Mouse (Mus musculus) G1E (cell line): ENCODE data around the gene Cend1.

Experiments used
- CTCF ChIP-seq: IDR thresholded peaks from 2 replicates; pipeline ENCODE4 v1.5.1; 2012; ENCODE audit warnings: low read depth, low read length, inconsistent platforms, mixed read lengths
- GATA1 ChIP-seq: IDR thresholded peaks from 2 replicates; pipeline ENCODE4 v1.6.1; 2012; ENCODE audit warnings: borderline replicate concordance, low read length, inconsistent platforms, mixed read lengths
- GATA2 ChIP-seq: IDR thresholded peaks from 2 replicates; pipeline ENCODE4 v1.6.1; 2012; ENCODE audit warnings: low read depth, low read length, inconsistent platforms, borderline replicate concordance
- POLR2AphosphoS5 ChIP-seq: IDR thresholded peaks from 2 replicates; pipeline ENCODE4 v1.6.1; 2012; ENCODE audit warnings: low read depth, low read length, inconsistent platforms; ENCODE audit not compliant: insufficient replicate concordance
- TAL1 ChIP-seq: conservative IDR thresholded peaks from 2 replicates; pipeline ENCODE4 v1.6.1; 2012; ENCODE audit warnings: low read depth, low read length, inconsistent platforms, mixed read lengths

DNA sequence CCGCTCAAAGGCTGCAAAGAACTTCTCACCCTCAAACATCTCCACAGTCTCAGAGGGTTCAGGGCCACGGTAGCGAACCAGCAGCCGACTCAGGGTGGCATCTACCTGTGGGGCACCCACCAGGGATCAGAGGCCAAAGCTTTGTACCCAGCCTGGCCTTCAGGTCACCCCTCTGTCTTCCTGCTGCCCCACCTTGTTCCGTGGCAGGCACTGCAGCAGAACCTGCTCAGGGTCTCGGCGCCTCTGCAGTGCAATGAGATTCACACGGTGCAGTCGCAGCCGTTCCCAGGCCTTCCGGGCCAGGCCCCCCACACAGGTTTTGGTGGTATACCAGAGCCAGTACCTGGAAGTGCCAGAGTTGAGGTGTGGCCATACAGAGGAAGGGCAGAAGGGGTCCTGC is 10.5 kb upstream of the Cend1 start:
- TF ChIP-seq CTCF (no peak), GATA1 (no peak), POLR2AphosphoS5 (no peak), TAL1 (no peak), GATA2 (no peak)
